Mouse (Mus musculus) heart, embryonic 16.5 days (tissue): Measurements from ENCODE around the gene Rfxank. TPM values are rescaled to one million over a fixed set of nuclear protein-coding genes. Genes with fewer than 3 reads are reported as not detected.

ENCODE experiments used
- ATAC-seq: fragments of 200-750 bp; cut with Nextera tagmentation; replicated peaks from 2 replicates; pipeline ENCODE4 v1.8.0; 2017; ENCODE audit warnings: moderate number of reproducible peaks; ENCODE audit not compliant: insufficient read depth, low FRiP score; ENCODE audit errors: extremely low read depth
- H3K27ac ChIP-seq: fragments of 300-500 bp; sonication (generic); 2 replicates; pipeline ENCODE4 v1.5.1; 2014; ENCODE audit warnings: mild to moderate bottlenecking, low read length, control low read depth, moderate library complexity
- H3K27me3 ChIP-seq: fragments of 300-500 bp; sonication (generic); 2 replicates; pipeline ENCODE4 v1.6.1; 2014; ENCODE audit warnings: low read length, mixed read lengths; ENCODE audit not compliant: control insufficient read depth, insufficient read depth
- H3K36me3 ChIP-seq: fragments of 300-500 bp; sonication (generic); 2 replicates; pipeline ENCODE4 v1.6.1; 2014; ENCODE audit not compliant: control insufficient read depth, insufficient read depth
- H3K4me1 ChIP-seq: fragments of 300-500 bp; sonication (generic); 2 replicates; pipeline ENCODE4 v1.6.1; 2014; ENCODE audit warnings: low read length, mixed read lengths; ENCODE audit not compliant: control insufficient read depth, insufficient read depth
- H3K4me2 ChIP-seq: fragments of 300-500 bp; sonication (generic); 2 replicates; pipeline ENCODE4 v1.6.1; 2014; ENCODE audit warnings: low read depth, mild to moderate bottlenecking, control low read depth, low read length
- H3K4me3 ChIP-seq: fragments of 300-500 bp; sonication (generic); 2 replicates; pipeline ENCODE4 v1.5.1; 2014; ENCODE audit warnings: mild to moderate bottlenecking, control low read depth, low read length
- H3K9ac ChIP-seq: fragments of 300-500 bp; sonication (generic); 2 replicates; pipeline ENCODE4 v1.6.1; 2014; ENCODE audit warnings: low read length, control low read depth
- H3K9me3 ChIP-seq: fragments of 300-500 bp; sonication (generic); replicated peaks from 2 replicates; pipeline ENCODE4 v1.6.1; 2016; ENCODE audit warnings: low read length; ENCODE audit not compliant: control insufficient read depth
- WGBS: fragments of 180-500 bp; shearing (Covaris S2); extraction: QIAGEN DNeasy Blood & Tissue Kit; methylation state at CpG from one replicate; pipeline ENCODE4 v1.1.7; 2014; 5-methylcytosine and 5-hydroxymethylcytosine counted together
- polyA plus RNA-seq: library from polyadenylated mRNA; unstranded; fragments of >200 nt; fragmentation: Nextera tagmentation; extraction: Ambion mirVana; gene quantifications from 2 replicates; pipeline ENCODE4 v1.2.1, GENCODE M21; 2015

Rfxank gene
- polyA plus RNA-seq, 1 experiment from 2014 or later, result 21.0 TPM

DNA sequence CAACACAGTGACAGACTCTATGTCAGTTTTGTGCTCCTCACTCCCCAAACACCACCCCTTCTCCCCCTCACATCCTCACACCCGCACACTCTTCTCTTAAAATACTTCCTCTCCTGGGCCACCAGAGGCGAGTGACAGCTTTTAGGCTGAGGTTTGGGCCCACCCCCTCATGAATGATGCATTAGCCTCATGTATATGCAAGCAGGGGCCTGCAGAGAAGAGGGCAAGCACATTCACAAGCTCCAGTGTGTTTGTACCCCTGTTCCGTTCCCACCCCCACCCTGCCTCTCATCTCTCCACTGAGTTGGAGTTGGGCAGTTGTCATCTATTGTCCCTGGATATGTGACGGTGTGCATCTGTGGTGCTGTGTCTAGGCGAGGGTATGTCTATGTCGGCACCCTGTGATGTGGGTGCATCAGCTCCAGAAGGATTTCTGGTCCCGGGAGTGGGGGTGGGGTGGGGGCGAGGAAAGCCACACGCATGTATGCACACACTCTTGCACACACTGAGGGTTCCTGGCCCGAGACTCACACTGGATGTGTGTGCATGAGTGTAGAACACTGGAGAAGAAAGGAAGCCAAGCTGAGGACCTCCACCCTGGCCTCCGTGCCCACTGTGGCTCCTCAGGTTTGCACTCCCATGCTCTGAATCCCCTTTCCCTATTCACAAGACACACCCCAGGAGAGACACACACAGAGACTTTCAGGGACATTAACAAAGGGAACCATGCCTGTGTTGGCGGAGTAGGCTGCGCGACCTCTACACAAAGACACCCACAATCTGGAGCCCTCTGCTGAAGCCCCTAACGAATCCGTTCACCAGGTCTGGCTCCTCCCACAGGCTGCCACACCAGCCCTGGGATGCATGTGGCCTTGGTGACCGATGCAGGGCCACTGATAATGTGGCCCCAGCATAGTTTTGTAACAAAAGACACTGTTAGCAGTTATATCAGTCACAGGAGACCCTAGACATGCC is 19.9 kb downstream of the Rfxank start:
- H3K36me3 ChIP-seq, result no peaks in the 10 kb centered on the region
- H3K27me3 ChIP-seq, result peaks cover 64% of the 10 kb centered on the region
- H3K27ac ChIP-seq, result no peak overlapping the region
- no peaks in the 10 kb centered on the region for H3K9me3 ChIP-seq
- no peaks in the 10 kb centered on the region for H3K4me1 ChIP-seq
- no peak overlapping the region for H3K4me2 ChIP-seq
- H3K9ac ChIP-seq, result no peak overlapping the region
- ATAC-seq, result no peak
- H3K4me3 ChIP-seq, result no peak overlapping the region
- 13% methylated on average over 17 of the region's 17 CpGs for WGBS

DNA sequence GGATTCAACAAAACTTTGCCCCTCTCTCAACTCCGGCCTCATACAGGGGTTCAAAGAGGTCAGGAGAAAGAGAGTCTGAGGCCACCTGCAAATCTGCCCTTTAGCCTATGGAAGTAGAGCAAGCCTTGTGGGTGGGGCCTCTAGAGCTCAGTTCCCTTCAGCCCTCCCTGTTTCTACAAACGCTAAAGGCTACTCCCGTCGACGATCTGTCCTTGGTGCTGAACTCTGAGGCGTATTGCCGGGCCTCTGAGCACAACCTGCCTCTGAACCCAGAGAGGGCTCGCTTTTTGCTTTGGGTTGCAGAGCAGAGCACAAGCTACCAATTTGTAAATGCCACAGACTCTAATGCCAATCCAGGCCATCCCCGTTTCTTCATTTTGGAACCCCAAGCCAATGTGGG is 21.3 kb downstream of the Rfxank start:
- no peak for ATAC-seq
- no peak overlapping the region for H3K4me2 ChIP-seq
- no peak overlapping the region for H3K9ac ChIP-seq
- peaks cover 77% of the 10 kb centered on the region for H3K27me3 ChIP-seq
- H3K9me3 ChIP-seq, result no peaks in the 10 kb centered on the region
- WGBS, result 7% methylated on average over 9 of the region's 9 CpGs
- no peak overlapping the region for H3K27ac ChIP-seq
- H3K36me3 ChIP-seq, result no peaks in the 10 kb centered on the region
- H3K4me3 ChIP-seq, result no peak overlapping the region
- H3K4me1 ChIP-seq, result no peaks in the 10 kb centered on the region

DNA sequence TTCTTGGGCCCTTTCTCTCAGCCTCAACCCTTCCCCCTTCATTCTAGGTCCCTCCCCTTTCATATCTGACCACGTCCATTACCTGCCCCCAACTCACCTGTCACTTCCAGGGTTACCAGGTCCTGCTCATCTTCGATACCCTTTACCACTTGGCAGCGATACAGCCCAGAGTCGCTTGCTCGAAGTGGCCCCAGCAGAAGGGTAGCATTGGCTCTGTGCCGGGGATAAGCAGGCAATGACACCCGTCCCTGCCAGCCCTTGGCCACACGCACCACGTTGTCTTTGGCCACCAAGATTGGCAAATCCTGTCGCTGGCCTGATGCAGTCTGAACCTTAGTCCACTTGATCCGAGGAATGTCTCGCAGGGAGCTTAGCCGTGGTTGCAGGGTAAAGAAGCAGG is 24.1 kb downstream of the Rfxank start:
- no peak overlapping the region for H3K27ac ChIP-seq
- H3K4me2 ChIP-seq, result no peak overlapping the region
- H3K4me1 ChIP-seq, result no peaks in the 10 kb centered on the region
- H3K9me3 ChIP-seq, result no peaks in the 10 kb centered on the region
- peaks cover 93% of the 10 kb centered on the region for H3K27me3 ChIP-seq
- ATAC-seq, result no peak
- no peak overlapping the region for H3K9ac ChIP-seq
- H3K36me3 ChIP-seq, result no peaks in the 10 kb centered on the region
- H3K4me3 ChIP-seq, result no peak overlapping the region
- WGBS, result 65% methylated on average over 13 of the region's 13 CpGs

DNA sequence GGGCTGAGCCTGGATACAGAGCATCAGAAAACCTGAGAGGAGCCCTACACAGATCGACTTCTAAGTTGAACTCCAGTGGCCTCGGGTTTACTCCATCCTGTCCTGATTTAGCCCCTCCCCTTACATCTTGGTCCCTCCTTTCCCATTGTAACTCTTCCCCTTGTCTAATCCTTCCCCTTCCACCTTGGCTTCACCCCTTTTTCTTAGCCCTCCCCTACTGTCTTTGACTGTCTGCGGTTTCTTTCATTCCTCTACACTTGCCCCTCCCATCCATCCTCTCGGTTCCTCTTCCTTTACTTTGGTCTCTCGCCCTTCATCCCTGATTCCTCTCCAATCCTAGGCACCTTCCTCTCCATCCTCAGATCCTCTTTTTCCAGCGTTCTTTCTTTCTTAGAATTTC is 24.5 kb downstream of the Rfxank start:
- Histone ChIP-seq H3K36me3 (no peaks in the 10 kb centered on the region), H3K9ac (no peak overlapping the region), H3K4me1 (no peaks in the 10 kb centered on the region), H3K27ac (no peak overlapping the region), H3K27me3 (peaks cover 90% of the 10 kb centered on the region), H3K4me2 (no peak overlapping the region), H3K4me3 (no peak overlapping the region), H3K9me3 (no peaks in the 10 kb centered on the region)
- no peak for ATAC-seq
- 18% methylated on average over 6 of the region's 6 CpGs for WGBS

- Histone ChIP-seq H3K9me3 (no peaks in the 10 kb centered on the region), H3K4me3 (no peak overlapping the region), H3K27me3 (peaks cover 71% of the 10 kb centered on the region), H3K27ac (no peak overlapping the region), H3K9ac (no peak overlapping the region), H3K4me1 (no peaks in the 10 kb centered on the region), H3K36me3 (no peaks in the 10 kb centered on the region), H3K4me2 (no peak overlapping the region)
- 8% methylated on average over 43 of the region's 43 CpGs for WGBS
- ATAC-seq, result no peak
These were observed 26.4 kb downstream of the Rfxank start for GRCm38 (mm10) chr8:70112401-70113016.

GRCm38 (mm10) chr8:70111192-70111795 is 27.7 kb downstream of the Rfxank start:
- H3K27me3 ChIP-seq, result peaks cover 59% of the 10 kb centered on the region
- no peak overlapping the region for H3K9ac ChIP-seq
- no peak overlapping the region for H3K4me3 ChIP-seq
- H3K4me2 ChIP-seq, result no peak overlapping the region
- 49% methylated on average over 23 of the region's 23 CpGs for WGBS
- no peak for ATAC-seq
- H3K9me3 ChIP-seq, result no peaks in the 10 kb centered on the region
- no peak overlapping the region for H3K27ac ChIP-seq
- no peaks in the 10 kb centered on the region for H3K4me1 ChIP-seq
- no peaks in the 10 kb centered on the region for H3K36me3 ChIP-seq

- 82% methylated on average over 2 of the region's 2 CpGs for WGBS
- no peak overlapping the region for H3K9ac ChIP-seq
- H3K4me3 ChIP-seq, result no peak overlapping the region
- no peaks in the 10 kb centered on the region for H3K4me1 ChIP-seq
- no peak overlapping the region for H3K27ac ChIP-seq
- H3K9me3 ChIP-seq, result no peaks in the 10 kb centered on the region
- H3K27me3 ChIP-seq, result peaks cover 55% of the 10 kb centered on the region
- ATAC-seq, result no peak
- no peak overlapping the region for H3K4me2 ChIP-seq
- H3K36me3 ChIP-seq, result no peaks in the 10 kb centered on the region
These were observed 28.5 kb downstream of the Rfxank start for GRCm38 (mm10) chr8:70110451-70110850.

- Histone ChIP-seq H3K4me3 (no peak overlapping the region), H3K36me3 (no peaks in the 10 kb centered on the region), H3K9me3 (no peaks in the 10 kb centered on the region), H3K9ac (no peak overlapping the region), H3K27me3 (peaks cover 4% of the 10 kb centered on the region), H3K4me2 (no peak overlapping the region), H3K27ac (no peak overlapping the region), H3K4me1 (peaks cover 4% of the 10 kb centered on the region; the same call in 1 of the 2 replicates)
- no peak for ATAC-seq
- WGBS, result 67% methylated on average over 7 of the region's 7 CpGs
These were observed 34.0 kb downstream of the Rfxank start for GRCm38 (mm10) chr8:70104922-70105321.

DNA sequence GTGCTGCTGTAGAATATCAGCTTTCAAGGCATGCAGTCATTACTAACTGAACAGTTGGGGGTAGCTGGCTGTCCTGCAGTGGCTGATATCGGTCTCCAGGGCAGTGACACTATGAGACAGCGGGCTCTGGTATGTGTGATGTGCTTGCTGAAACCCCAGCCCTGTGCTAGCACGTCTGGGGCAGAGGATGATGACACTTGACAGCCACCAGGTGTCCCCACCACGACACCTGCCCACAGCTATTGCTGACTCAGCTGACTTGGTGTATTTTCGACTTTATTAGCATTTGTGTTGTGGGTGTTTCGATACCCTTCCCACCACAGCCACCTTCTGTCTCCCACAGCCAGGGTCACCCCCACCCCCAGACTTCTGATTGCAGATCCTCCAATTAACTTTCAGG is 34.4 kb downstream of the Rfxank start:
- WGBS, result 12% methylated on average over 6 of the region's 6 CpGs
- ATAC-seq, result peak; percentile 73; the same call in 1 of the 2 replicates
- no peak overlapping the region for H3K4me3 ChIP-seq
- H3K27me3 ChIP-seq, result peaks cover 2% of the 10 kb centered on the region
- no peak overlapping the region for H3K4me2 ChIP-seq
- no peaks in the 10 kb centered on the region for H3K9me3 ChIP-seq
- H3K27ac ChIP-seq, result no peak overlapping the region
- no peak overlapping the region for H3K9ac ChIP-seq
- H3K36me3 ChIP-seq, result no peaks in the 10 kb centered on the region
- H3K4me1 ChIP-seq, result peaks cover 4% of the 10 kb centered on the region; the same call in 1 of the 2 replicates
